Mouse (Mus musculus) thymus, adult 2 months (tissue): ENCODE data around the gene Trappc5.

ENCODE experiments used
- CTCF ChIP-seq: fragments of 200-500 bp; IDR thresholded peaks from 2 replicates; pipeline ENCODE4 v1.5.1; 2012; ENCODE audit warnings: mild to moderate bottlenecking, control low read depth, low read length, moderate library complexity, borderline replicate concordance; ENCODE audit not compliant: control insufficient read depth, poor library complexity, insufficient read depth; ENCODE audit errors: extremely low read depth
- POLR2A ChIP-seq: fragments of 200-500 bp; IDR thresholded peaks from 2 replicates; pipeline ENCODE4 v1.6.1; 2012; ENCODE audit warnings: mild to moderate bottlenecking, low read length, control low read depth, moderate library complexity; ENCODE audit not compliant: control insufficient read depth, poor library complexity, insufficient read depth; ENCODE audit errors: extremely low read depth

DNA sequence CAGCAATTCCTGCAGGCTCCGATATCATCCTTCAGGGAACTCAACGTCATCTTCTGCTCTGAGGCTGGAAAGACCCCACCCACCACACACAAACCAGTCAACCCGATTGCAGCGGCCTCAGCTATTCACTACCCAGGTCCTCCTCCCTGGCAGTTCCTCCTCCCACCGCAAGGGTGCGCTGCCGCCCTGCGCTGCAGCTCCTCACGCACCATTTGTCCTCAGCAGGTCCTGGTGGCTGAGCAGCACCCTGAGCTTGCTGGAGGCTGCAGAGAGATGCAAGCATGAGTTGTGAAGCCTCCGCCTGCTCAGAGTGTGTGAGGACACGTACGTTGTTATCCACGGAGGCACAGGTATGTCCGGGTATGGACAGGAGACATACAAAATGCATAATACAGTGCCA, 42.5 kb downstream of the Trappc5 start:
- TF ChIP-seq CTCF (peak; percentile 97), POLR2A (no peak)
